Mouse (Mus musculus) kidney, adult 8-10 months (tissue): Measurements from ENCODE around the gene Pex5.
"Not testable (repeated sequence)": the region's sequence is repeated elsewhere in the genome, so short reads cannot be mapped to it uniquely, and the experiment has no call there.

Experiments used
- DNase-seq, 2 experiments: peaks; one replicate each; pipeline ENCODE4 v3.0.0; 2022

Pex5 gene

DNA sequence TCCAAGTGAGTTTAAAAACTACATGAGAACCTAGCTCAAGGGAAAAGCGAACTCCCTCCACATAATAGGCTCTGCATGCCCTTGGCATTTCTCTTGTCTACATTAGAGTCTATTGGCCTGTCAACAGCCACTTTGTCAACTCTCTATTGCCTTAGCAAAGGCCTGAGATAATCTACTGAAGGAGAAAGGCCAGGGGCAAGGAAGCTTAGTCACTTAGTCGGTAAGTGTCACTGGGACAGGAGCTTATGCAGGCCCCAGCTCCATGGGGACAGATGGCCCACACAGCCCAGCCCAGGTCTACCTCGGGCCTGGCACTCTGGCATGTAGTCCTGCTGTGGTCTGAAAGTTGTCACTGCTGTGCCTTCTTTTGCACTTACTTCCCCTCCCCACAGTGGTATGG, 11.7 kb upstream of the Pex5 start:
- DNase-seq = no peak

DNA sequence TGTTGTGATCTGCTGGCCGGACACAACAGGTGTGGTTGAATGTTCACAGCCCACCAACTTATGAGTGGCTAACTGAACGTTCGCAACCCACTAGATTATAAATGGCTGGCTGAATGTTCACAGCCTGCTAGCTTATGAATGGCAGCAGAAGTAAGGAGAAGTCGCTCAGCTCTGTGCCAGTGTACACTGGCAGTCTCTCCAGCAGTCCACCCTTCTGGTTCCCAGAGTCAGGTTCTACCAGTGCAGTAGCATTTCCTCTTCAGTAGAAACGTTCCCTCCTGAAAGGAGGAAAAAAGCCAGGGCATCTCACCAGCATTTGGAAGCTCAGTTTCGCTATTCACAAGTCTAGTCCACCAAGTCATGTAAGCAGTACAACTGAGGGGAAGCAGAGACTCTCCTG, 10.7 kb upstream of the Pex5 start:
- no peak for DNase-seq

DNA sequence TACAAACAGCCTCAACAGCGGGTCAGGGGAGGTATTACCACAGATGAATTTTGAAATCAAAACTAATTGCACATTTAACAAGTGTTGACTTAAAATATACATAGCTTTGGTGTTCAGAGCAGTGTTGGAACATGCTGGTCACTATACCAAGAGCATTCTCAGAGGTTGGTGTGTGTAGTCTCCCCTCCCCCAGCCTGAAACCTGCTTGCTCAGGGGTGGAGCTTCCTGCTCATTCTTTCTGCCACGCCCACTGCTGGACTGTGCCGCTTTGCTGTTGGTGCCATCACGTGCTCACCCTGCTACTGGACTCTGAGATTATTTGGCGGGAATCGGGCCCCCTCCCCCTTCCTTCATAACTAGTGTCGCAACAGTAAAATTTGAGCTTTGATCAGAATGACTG, 10.2 kb upstream of the Pex5 start:
- DNase-seq = peak; percentile 58 to 71

DNA sequence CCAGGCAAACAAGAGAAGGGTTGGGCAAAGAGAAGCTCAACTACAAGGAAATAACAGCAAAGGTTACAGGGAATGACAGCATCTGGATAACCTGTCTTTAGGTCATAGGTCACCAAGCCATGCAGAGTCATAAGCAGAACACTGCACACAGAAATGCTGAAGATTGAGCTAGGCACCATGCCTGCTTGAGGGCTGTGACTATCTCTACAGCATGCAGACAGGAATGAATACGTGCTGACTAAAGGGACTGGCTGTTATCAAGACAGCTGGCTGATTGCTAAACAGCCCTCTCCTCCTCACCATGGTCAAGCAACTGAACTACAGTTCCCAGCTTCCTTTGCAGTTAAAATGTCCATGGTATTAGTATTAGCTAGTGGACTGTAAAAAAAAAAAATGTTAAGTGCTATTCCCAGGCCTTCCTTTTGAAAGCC, 9.2 kb upstream of the Pex5 start:
- DNase-seq = no peak

DNA sequence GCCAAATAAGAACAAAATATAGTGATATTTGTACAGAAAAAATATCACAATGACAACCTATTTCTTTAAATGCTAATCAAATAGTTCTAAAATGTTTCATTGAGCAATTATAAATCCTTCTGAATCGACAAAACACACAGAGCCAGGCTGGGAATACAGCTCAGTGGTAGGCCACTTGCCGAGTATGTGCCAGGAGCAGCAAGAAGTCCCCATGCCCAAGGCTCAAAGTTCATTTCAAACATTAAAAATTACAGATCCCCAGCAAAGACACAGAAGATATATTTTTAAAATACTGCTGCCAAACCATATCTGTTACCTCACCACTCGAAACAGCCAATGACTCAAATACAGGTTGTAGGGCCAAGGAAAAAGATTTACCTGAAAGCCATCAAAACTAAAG, 3.8 kb upstream of the Pex5 start:
- DNase-seq = peak in 1 of 2 experiments; percentile 24

DNA sequence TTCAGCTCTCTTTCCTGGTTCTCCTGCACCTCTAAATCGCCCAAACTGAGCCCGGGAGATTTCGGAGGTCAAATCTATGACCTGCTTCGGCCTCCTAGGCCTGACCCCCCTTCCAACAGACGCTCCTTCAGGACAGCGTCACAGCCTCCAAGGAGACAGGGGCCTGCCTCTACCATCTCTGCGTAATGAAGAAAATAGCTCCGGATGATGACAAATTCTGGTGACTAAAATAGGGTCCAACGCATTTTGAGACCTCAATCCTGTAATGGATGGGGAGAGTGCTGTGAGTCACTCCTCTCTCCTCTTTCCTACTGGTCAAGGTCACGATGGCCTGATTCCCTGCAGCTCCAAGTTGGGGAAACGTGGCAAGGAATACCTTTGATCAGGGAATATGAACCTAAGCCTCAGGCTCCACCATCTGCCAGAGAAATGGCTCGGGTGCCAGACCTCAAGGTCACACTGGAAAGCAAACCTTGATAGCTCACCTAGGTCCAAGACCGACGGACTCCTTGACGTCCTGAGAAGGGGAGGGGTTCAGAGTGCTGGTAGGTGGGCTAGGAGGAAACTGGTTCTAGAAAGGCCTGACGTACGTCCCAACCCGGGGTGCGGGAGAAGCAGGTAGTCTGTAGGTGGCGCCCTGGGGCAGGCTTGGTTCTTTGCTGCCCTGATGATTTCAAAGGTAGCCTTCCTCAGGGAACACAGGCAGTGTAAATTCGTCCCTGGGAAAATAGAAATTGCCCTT, 651 bp upstream of the Pex5 start:
- DNase-seq = peak; percentile 90 to 94

DNA sequence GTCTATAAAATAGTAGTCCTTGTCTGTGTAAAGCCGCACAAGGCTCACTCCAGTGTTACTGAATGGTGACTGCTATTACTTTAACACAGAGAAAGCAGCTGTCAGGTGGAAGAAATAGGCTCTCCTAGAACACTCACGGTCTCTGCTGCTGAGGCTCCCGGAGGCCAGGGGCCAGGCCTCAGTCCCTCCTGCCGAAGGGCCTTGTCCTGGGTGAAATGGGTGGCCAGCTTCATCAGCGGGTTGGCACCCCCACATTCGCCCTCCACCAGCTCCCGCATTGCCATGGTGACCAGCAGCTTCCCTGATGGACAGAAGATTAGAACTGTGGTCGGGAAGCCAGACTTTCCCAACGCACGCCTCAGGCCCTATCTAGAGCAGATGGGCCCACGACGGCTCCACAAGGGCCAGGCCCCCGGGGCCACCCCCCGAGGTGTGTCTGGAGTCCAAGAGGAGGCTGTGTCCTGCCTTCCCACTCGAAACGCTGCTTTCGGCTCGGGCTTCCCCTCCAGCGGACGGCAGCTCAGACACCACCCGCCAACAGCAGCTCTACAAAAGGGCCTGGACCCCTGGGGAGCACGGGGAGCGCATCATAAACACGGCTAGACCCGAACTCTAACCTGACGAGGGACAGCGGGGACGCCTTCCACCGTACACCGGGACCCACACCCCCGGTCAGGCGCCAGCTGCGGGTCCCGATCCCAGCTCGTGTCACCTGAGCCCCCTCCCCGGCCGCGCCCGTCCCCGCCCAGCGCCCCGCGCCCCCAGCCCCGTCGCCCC, 529 bp downstream of the Pex5 start:
- peak; percentile 39 to 42 for DNase-seq

DNA sequence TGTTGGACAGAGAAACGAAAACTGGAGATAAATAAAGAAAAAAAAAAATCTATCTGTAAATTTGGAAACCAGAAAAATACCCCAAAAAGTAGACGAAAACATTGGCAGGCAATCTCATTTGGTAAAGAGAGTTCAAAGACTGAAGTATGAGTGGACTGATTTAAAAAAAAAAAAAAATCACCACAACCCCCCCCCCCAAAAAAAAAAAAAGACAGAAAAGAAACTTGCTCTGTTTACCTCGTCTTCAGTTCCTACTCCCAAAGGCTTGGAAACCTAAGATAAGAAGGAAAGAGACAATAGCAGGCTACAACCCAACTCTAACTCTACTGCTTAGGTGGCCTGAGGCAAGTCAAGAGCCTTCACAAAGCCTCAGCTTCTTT, 1.1 kb downstream of the Pex5 start:
- no peak for DNase-seq

DNA sequence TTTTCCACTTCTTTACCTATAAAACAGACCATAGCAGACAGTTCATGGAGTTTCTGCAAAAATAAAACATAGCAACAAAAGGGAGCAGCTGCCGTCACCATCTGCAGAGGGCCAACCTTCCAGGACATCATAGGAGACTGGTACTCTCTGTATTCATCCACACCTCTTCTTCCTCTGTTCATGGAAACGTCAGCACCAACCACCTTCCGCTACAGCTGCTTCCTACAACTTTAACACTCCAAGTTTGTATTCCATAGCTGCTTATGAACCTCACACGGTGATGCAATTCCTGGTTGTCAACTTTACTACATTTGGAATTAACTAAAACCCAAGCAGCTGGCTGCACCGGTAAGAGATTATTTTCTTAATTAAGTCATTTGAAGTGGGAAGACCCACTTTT, 6.5 kb downstream of the Pex5 start:
- no peak for DNase-seq

DNA sequence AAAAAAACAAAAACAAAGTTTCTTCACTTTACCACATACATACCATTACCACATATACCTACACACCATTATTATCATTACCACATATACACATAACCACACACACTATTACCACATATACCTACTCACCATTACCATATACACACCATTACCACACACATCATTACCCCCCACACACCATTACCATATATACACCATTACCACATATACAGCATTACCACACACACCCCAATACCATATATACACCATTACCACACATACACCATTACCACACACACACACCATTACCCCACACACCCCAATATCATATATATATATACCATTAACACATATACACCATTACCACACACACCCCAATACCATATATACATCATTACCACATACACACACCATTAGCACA, 7.7 kb downstream of the Pex5 start:
- DNase-seq = no peak

DNA sequence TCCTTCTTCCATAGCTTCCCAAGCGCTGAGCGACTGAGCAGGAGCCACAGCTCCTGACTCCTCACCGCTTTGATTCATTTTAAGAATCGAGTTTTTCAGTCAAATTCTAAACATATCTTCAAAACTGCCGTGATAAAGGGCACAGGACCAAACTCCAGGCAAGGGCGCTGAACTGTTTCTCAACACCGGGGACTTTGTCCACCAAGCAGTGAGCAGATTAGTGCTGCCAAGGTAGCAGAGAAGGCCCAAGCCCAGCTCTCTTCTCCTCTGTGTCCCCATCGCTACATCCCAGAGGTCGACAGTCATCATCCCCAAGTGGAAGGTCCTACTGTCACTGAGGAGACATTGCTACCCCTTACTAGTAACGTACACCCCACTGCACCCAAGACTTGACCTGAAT, 8.5 kb downstream of the Pex5 start:
- DNase-seq = peak; percentile 32 to 54

DNA sequence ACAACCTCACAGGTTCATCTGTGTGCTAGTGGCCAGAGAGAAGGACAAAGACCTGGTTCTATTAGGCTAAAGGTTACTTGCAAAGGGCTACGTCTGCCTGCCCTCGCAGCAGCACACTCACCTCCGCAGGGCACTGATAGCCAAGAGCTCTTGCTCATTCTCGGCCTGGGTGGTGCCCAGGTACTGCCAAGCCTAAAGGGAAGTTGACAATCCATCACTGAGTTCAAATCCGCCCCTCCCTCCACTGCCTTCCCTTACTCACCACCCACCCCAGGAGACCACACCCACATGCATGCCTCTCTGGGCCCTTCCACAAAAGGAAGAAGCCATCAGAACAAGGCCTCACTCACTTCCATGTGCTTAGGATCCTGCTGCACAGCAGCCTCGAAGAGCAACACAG, 15.1 kb downstream of the Pex5 start:
- DNase-seq = no peak

DNA sequence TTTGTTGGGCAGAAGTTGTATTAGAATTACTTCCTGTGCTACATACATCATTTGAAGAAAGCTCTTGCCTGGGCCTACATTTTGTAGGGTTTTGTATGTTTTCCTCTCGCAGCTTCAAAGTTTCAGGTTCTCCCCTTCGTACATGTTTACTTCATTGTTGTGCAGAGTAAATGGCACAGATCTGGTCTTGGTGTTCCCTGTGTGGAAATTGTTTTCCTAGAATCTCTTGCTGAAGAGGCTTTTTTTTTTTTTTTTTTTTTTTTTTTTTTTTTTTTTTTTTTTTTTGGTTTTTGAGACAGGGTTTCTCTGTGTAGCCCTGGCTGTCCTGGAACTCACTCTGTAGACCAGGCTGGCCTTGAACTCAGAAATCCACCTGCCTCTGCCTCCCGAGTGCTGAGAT, 19.9 kb downstream of the Pex5 start:
- DNase-seq = not testable (repeated sequence)

DNA sequence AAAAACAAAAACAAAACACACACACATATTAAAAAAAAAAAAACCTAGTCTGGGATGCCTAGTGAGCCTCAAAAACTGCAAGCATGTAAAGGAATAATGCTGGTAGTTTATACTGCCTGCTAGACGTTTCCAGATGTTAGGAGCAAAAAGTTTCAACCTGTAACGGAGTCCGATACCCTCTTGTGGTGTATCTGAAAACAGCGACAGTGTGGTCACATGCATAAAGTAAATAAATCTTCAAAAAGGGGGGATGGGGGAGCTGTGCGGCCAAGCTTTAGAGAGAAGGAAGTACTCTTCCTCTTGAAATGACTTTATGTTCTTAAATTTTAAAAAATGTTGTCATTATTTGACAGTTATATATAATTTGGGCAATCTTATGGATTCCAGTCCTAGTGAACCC, 34.7 kb downstream of the Pex5 start:
- no peak for DNase-seq

DNA sequence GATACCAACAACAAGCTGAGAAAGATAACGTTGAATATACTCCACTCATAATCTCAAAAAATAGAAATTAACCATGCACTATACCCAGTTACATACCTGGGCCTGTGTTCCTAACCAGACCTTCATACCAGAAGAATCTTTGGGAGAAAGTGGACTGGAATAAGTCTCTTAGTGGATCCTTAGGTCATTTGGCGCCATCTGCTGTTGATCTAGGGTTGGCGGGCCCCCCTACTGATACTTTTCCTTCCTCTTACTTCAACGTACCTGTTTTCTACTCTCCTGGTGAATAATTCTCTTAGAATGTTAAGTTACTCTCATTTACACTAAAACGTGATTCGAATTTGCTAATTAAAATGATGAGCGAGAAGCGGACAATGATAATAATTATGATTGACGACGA, 35.5 kb downstream of the Pex5 start:
- peak; percentile 47 to 75 for DNase-seq

DNA sequence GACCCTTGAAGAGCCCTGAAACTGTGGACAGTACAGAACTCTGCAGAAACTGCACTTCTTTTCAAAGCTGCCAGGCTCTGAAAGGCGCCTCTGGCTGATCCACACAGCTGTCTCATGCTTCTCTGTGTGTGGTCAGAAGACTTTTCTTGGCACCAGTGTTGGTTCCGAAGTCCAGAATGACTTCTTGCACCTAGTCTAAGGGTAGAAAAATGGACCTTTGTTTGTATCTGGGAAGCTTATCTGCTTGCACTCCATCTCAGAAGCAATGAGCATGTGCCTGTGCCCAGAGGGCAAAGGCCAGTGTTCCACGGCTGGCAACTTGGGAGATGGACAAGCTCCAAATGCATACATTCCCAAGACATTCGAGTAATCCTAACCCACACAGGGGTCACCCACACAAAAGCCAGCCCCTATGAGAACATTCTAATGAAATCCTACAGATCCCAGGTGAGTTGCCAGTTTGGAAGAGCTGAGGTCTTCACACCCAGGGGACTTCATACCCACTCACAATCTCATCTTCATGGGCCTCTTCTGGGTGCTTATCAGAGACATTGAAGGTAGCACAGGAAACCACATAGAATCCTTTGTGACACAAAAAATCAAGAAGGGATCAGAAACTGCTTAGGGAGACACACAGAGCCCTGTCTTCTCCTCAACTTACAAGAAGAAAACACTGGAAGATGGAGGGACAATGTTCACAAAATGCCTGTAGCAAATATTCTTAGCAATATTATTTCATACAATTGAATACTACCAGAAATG, 37.2 kb downstream of the Pex5 start:
- peak; percentile 68 to 72 for DNase-seq

DNA sequence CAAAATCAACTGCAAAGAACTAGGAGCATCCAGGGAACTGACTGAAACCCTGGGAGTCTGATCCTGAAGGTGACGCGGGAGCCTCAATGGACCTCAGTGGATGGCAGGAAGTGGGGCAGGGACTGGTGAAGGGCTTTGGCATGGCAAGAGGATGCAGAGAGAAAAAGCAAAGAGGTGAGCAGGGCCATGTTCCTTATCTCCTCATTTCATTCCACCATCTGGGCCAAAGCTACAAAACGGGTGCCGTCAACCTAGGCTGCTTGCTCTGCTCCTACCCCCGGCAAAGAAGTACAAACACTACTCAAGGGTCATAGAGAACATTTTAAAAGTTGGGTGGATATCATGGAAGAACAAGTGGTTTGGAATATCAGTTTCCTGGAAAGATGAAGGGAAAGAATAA, 38.6 kb downstream of the Pex5 start:
- no peak for DNase-seq

DNA sequence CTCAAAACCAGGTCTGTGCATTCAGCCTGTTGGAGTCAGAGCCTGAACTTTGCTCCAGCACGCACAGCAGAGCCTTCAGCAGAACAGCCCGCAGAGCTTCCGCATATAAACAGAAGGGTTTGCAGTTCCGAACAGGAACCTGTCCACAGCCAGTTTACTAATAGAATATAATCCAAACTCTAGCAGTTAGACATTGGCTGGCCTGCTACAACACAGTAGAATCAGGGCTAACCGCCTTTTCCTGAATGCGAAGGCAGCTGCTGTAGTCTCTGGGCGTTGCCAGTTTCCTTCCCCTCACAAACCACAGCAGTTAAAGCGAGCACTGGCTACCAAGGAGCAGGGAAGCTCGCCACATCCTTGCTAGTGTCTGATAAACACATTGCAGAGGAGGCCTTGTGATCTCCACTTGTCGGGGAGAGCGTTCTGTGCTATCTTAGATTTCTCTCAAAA, 39.4 kb downstream of the Pex5 start:
- peak; percentile 12 to 29 for DNase-seq

DNA sequence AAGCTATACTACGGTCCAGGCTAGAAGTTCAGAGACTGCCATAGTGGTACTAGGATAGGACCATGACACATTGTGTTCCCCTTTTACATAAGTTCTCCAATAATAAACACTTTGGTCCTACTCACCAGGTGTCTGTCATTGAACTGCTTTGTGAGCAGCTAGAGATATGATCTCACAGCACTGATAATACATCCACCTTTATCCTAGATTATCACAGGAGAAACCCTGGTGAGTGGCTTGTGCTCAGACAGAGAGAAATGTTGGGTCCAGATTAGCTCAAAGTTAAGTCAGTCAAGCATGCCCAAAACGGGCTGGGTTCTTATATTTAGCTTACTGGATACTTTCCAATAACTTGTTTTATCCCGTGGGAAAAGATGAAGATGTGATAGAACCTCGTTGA, 40.2 kb downstream of the Pex5 start:
- DNase-seq = no peak

DNA sequence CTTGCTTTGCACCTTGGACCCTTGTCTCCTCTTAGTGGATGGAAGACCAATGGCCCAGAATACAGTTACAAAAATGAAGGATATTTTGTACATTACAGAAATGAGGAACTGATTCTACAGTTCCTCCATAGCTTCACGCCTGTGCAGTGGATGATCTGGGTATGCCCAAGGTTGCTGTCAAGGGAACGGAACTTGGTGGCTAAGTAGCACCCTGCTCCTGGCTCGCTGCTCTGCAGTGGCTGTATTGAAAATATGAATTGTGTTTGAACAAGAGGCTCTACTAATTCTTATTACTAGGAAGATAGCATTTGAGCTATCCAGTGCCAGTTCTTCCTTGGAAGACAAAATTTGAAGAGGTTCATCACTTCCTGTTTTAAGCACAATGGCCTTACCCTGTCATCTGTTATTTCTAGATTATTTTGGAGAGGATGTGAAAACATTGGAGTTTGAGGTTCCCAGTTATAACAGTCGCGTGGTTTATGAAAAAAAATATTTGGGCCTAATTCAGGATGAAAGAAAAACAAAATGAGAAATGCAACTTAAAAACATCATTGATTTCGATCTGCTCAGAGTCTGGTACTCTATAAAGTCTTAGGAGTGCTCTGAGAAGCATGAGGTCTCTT, 41.2 kb downstream of the Pex5 start:
- no peak for DNase-seq

DNA sequence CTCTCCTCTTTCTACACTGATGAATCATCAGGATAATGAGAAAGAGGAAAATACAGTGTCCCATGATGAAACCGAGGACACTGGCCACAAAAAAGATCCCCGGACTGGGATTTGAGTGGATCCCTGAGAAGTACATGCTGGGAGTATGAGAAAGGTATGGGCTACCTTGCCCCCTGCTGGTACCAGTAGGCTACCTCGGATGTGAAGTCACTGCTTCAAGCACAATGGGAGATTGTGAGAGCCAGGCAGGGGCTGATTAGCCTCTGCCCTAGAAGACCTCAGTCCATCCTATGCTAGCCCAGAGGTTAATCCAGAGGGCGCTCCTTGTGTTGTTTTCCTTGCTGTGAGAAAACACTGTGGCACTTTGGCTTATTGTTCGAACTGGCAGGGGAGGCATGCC, 50.5 kb downstream of the Pex5 start:
- no peak for DNase-seq

DNA sequence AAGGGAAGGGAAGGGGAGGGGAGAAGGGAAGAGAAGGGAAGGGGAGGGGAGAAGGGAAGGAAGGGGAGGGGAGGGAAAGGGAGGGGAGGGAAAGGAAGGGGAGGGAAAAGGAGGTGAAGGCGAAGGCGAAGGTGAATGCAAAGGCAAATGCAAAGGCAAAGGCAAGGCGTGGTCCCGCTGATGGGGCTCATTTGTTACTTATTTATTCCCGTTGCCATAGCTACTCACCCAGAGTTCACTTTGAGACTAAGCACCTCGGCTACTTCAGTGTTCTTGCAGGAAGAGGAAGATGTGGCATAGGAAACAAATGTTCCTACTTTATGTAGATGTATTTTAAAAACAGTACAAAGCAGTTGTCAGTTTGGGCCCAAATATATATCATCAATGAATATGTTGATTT, 54.3 kb downstream of the Pex5 start:
- no peak for DNase-seq

DNA sequence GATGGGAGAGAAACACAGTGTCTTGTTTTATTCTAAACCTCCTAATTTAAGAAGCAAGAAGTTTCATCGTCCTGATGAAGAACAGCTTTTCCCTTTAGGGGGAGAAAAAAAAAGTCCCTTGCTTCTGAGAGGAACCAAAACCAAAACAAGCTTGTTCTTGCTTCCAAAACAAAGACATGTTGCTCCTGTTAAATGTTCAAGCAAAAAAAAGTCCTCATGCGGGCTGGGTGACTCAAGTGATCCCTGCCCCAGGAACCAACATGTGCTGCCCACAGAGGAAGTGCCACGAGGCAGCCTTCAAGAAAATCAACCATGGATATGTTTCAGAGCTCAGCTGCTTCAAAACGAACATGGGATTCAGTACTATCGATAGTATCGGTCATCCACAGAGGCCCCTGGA, 55.9 kb downstream of the Pex5 start:
- DNase-seq = no peak
